Mouse (Mus musculus) thymus, postnatal 14 days (tissue): ENCODE data around the gene Ankrd44.

ENCODE experiments used
- DNase-seq: peaks from one replicate; pipeline ENCODE4 v3.0.0; 2021

Gene Ankrd44

GRCm38 (mm10) chr1:54844361-54844760 is 81.8 kb downstream of the Ankrd44 start:
- no peak for DNase-seq

GRCm38 (mm10) chr1:54842765-54843461 is 83.3 kb downstream of the Ankrd44 start:
- no peak for DNase-seq

GRCm38 (mm10) chr1:54841788-54842187 is 84.4 kb downstream of the Ankrd44 start:
- DNase-seq: peak; percentile 84

GRCm38 (mm10) chr1:54840040-54840439 is 86.1 kb downstream of the Ankrd44 start:
- DNase-seq: no peak

DNA sequence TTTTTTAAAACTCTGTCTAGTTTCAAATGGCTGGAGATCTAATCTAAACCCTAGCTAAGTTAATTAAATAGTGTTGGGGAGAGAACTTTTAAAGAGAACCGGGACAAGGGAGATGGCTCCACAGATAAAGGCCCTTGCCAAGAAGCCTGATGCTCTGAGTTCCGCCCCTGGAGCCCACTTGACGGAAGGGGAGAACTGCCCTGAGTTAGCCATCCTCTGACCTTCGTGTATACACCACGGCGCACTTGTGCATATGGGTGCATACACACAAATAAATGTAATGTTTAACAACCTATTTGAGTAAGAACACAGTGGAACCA is 87.7 kb downstream of the Ankrd44 start:
- no peak for DNase-seq

- DNase-seq: no peak
Observed at GRCm38 (mm10) chr1:54837721-54838485, 88.3 kb downstream of the Ankrd44 start.

DNA sequence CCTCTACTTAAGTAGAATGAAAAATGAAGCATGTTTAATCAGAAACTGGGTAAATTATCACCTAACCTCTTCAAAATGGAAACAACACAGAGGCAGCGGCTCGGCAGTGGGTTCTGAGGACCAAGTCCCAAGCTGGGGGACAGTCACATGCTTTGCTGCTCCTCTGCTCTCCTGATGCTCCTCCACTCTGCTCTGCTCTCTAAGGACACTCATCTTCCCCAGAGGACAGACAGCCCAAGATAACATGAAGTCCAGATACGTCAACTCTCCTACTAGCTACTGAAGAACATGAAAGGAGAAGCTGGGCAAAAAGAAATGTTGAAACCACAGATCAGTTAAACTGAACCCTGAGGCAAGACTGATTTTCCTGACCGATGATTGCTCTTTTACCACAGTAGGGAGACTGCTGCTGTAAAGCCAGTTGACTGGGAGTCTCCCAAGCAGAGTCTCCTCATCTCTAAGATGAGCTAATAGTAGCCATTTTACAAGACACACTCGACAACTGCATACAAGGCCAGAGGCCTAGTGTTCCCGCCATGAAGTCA is 90.5 kb downstream of the Ankrd44 start:
- no peak for DNase-seq

GRCm38 (mm10) chr1:54833221-54833620 is 93.0 kb downstream of the Ankrd44 start:
- no peak for DNase-seq

GRCm38 (mm10) chr1:54832765-54833164 is 93.4 kb downstream of the Ankrd44 start:
- peak; percentile 77 for DNase-seq

DNA sequence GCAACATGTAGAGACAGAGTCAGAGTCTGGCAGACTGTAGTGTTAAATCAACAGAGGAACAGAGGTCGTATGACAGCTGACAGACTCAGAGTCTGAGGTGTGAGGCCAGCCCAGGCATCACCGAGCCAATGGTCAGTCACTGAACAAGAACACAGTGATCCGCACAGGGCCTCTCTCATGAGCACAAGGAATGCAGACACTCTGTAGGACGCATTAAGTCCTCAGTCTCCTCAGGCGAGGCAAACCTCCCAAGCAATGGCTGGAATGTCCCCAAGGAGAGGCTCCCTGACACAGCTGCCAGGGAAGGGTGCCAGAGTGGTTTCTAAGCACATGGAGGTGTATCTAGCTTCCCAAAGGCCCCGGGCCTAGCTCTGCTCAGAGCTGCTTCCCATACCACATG is 96.0 kb downstream of the Ankrd44 start:
- DNase-seq: no peak

- no peak for DNase-seq
Observed at GRCm38 (mm10) chr1:54829681-54830213, 96.4 kb downstream of the Ankrd44 start.

DNA sequence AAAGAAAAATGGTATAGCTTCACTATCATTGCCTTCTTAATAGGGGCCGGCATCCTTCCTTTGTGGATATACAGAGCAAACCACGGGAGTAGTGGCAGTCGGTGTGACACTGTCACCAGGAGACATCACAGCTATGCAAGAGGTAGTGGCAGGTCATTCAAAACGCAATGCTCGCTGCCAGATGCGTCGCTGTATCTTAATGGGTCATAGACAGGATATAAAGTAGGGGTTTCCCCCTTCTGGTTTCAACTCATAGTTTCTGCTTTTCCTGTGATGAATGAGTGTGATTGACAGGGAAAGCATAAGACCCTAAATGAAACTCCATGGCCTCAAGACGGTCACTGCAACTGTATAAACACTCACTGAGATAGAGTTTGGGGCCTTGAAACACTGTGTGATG is 98.4 kb downstream of the Ankrd44 start:
- DNase-seq: no peak

DNA sequence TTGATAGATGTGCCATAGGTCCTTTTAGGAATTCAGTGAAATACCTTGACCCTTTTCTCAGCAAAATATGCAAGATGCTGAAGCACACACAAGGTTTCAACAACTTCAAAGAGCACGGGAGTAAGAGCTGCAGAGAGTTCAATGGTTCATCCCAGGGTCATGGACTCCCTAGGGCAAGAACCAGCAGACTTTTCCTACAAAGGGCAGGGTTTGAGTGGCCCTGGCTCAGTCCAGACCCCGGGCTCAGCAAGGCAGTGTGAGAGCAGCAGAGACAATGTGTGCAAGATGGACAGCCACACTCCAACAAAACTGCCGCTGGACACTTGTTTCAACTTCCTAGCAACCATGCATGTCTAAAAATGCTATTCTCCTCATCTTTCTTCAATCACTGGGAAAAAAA is 98.8 kb downstream of the Ankrd44 start:
- no peak for DNase-seq

DNA sequence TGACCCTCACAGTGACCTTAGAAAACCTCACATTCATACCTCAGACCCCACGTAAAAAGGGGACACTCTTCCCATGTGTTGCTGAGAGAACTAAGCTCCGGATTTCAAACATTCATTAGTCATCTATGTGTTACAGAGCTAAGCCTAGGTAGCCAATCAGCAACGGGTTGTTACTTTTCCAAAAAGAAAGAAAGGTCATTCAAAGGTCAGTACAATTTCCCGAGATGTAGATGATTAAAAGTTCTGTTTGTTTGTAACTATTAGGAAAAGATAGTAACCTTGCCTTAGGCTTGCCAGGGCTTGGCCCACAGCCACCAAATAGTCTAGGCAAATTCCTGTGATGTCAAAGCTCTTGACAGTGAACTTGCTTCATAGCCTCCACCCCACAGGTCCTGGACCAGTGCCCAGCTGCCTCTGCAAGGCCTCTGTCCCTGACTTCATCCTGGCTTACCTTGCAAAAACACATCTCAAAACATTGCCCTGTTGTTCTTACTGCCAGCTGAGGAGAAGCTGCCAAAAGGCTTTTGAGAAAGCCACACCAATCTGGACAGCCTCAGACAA is 99.7 kb downstream of the Ankrd44 start:
- DNase-seq: no peak

- no peak for DNase-seq
Observed at GRCm38 (mm10) chr1:54825718-54826425, 100.3 kb downstream of the Ankrd44 start.

GRCm38 (mm10) chr1:54824106-54824808 is 101.9 kb downstream of the Ankrd44 start:
- no peak for DNase-seq

GRCm38 (mm10) chr1:54821797-54822196 is 104.4 kb downstream of the Ankrd44 start:
- no peak for DNase-seq

GRCm38 (mm10) chr1:54815206-54815855 is 110.9 kb downstream of the Ankrd44 start:
- DNase-seq: no peak

GRCm38 (mm10) chr1:54809811-54810549 is 116.2 kb downstream of the Ankrd44 start:
- DNase-seq: no peak

DNA sequence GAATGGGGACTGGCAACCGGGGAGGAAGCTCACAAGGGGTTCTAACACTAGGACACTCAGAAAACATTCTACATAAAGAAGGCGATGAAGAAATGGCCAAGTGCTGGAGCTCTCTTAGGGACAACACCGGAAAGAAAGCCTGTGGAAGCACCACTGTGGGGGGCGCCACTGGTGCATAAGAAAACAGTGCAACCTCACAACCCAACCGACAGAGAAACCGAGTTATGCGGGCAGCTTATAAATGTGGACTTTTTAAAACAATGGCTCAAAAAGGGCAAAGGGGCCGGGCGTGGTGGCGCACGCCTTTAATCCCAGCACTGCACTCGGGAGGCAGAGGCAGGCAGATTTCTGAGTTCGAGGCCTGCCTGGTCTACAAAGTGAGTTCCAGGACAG is 117.1 kb downstream of the Ankrd44 start:
- no peak for DNase-seq
